Mouse (Mus musculus) lung, postnatal 36 days (tissue): ENCODE results near the gene Amh.
"Not testable (repeated sequence)": the region's sequence is repeated elsewhere in the genome, so short reads cannot be mapped to it uniquely, and the experiment has no call there.

ENCODE experiments used
- DNase-seq: peaks from one replicate; pipeline ENCODE4 v3.0.0; 2022; ENCODE audit warnings: mixed read lengths

Gene Amh

DNA sequence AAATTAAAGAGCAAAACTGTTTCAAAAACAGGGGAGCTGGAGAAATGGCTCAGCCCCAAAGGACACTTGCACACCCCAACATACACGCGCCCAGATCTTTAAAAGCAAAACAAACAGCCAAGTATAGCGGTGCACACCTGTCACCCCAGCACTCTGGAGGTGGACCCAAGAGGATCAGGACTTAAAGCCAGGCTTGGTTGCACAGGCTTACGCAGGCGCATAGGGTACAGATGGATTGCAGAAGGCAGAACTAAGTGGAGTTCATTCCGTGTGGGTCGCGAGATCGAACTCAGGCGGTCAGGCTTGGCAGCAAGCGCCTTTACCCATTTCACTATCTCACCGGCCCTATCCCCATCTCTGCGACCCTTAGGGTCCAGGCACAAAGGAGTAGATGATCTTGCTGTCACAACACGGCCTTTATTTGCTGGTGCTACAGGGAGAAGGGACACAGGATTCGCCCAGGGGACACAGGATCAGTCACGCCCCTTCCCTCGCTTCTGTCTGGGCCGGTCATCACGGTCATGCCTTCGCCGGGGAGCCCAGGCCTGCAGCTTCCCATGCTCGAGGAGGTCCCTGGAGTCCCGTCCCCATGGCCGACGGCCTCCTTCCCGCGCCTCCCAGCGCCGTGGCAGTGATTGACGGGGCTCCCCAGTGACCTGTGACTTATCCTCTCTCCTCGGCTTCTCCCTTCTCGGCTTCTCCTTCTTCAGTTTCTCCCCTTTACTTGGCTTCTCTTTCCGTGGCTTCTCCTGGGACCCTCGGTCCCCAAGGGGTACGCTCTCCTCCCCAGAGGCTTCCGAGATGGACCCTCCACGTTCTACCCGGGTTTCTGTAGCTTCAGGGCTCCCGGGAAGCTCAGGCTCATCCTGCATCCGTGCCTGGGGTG lies 3.3 kb downstream of the Amh start:
- DNase-seq, result no peak

DNA sequence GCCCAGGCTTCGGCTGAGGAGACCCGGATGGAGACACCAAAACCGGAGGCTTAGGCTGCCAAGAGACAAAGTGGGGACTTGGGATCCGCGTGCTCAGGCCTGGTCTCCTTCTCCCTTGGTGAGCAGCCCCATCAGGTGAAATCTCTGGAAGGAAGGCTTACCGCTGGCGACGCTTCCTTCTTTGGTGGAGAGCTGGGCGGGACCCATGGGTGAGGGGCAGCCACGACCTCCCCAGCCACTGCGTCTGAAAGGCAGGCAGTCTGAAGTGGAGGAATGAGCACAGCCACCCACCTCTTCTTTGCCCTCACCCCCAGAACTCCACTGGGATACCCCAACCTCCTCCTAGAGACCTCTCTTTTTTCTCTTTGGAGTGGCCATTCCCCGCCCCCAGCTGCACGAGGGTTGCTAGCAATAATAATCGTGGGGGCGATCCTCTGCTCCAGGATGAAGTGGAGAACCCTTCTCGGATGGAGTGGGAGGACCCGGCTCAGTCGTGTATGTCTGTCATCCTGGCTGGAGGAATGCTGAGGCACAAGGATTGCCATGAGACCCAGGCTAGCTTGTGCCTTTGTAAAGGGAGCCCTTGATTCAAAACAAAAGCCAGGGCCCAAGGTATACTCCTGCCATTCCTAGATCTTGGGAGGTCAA lies 4.1 kb downstream of the Amh start:
- DNase-seq, result no peak

DNA sequence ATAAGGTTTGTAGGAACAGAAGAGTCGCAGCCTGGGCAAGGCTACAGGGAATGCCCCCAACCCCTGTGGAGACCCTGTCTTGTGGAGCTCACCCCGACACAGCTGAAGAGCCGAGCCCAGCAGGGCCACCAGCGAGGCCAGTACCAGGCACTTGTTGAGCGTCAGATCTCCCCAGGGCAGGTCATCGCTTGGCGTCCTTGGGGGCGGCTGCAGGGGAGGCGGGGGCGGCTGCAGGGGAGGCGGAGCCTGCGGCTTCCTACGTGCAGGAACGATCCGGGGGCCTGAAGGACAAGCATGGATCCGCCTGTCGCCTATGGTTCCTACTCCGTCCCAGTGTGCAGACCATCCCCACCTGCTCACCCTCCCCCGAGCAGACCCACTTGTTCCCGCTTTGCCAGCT lies 5.0 kb downstream of the Amh start:
- no peak for DNase-seq

DNA sequence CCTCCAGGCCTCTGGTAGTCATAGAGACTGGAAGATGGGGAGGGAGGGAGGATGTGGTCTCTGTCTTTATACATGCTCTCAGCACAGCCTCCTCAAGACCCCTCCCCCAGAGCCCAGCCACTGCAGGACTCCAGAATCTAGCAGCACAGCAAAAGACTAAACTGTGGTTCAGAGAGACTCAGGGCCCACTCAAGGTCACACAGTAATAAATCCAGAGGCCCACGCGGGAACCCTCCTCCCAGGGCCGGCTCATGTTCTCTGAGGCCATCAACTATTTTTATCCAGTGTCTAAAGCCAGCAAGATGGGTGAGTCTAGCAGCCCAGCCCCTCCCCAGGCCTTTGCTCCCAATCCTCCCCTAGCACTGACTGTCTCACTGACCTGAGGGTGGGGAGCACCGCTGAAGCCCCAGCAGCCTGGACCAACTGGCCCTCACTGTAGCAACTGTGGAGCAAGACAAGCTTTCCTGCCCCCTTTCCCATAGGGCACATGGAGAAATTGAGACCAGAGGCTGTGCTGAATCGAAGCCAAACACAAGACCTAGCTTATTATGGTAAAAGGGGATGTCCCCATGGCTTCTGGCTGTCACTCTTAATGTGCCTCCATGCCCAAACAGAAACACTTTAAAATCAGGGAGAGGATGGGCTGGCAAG lies 7.5 kb downstream of the Amh start:
- DNase-seq, result no peak

DNA sequence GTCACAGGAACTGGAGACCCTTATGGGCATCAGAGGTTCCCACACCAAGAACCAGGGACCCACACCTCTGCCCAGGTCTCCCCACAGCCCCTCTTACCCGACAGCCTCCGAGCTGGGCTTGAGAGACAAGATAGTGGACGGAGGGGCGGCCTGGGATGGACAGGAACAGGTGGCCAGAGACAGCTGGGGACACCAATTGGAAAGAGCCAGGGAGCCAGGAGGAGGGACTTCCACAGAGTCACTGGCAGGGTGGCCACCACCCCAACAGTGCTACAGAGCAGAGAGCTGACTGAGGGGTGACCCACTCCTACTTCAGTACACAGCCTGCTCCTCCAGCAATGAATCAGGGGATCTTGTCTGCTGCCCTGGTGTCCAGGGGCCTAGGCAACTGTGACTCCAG lies 8.3 kb downstream of the Amh start, which contains the start of gene Jsrp1:
TSS of gene Jsrp1 (minus strand) at position 133 of the 400 bp plus-strand sequence.
- DNase-seq, result no peak

DNA sequence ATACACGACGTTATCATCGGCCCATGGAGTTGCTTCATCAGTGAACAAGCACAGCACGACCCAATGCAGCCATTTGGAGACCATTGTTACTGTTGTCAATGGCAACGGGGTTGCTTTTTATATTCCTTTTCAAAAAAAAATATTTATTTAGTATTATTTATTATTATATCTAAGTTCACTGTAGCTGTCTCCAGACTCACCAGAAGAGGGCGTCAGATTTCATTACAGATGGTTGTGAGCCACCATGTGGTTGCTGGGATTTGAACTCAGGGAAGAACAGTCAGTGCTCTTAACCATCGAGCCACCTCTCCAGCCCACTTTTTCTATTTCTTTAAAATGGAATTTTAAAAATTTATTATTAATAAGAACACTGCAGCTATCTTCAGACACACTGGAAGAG lies 9.8 kb downstream of the Amh start:
- no peak for DNase-seq

DNA sequence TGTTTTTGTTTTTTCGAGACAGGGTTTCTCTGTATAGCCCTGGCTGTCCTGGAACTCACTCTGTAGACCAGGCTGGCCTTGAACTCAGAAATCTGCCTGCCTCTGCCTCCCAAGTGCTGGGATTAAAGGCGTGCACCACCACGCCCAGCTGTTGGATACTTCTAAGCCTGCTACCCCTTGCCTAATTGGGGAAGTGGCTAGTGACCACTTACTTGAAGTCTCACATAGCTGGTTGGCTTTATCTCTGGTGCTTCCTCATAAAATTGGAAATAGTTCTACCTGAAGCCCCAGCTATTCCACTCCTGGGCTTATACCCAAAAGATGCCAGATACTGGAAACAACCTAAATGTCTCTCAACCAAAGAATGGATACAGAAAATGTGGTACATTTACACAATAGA lies 11.3 kb downstream of the Amh start:
- DNase-seq, result not testable (repeated sequence)

DNA sequence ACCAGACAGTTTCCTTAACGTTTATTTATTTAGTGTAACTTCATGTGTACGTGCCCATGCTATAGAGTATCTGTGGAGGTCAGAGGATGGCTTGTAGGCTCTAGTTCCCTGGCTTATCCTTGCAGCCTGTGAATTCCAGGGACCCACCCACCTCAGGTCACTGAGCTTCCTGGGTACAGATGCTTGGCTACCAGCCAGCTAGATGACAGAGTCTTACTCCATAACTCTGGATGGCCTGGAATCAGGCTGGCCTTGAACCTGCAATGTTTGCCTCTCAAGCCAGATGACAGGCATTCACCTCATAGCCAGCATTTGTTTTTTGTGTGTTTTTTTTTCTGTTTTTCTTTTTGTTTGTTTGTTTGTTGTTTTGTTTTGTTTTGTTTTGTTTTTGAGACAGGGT lies 12.1 kb downstream of the Amh start:
- no peak for DNase-seq

DNA sequence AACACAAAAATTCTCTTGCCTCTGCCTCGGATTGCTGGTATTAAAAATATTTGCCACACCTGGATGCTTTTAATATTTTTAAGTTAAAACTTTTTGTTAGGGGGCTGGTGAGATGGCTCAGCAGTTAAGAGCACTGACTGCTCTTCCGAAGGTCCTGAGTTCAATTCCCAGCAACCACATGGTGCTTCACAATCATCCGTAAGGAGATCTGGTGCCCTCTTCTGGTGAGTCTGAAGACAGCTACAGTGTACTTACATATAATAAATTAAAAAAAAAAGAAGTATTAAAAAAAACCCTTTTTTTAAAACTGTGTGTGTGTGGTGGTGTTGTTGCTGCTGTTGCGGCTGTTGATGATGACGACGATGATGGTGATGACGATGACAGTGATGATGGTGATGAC lies 12.9 kb downstream of the Amh start:
- not testable (repeated sequence) for DNase-seq

DNA sequence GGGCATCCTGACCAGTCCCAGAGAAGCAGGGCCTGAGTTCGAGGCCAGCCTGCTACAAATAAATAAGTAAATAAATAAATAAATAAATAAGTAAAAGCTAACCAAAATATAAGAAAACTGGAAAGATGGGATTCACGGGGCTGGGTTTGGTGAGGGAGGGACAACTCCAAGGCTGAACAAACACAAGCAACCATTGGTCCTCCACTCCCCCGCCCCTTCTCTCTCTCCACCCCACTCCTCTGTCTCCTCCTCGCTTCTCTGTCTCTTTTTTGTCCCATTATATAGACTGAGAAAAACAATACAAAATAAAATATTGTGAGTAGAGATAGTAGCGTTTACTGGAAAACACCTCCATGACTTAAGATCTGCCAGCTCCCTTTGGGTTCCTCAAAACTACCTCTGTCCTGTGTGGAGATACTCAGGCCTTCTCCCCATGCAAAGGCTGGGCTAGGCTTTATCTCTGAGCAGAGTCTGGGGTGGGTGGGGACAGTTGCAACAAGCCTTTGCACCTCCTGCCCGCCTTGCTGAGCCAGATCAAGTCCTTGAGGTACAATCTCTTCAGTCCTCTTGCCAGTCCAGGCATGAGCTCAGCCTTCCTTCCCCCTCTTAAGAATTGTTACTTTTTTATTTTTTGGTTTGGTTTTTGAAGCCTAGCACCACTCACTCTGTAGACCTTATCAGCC lies 13.7 kb downstream of the Amh start:
- no peak for DNase-seq

DNA sequence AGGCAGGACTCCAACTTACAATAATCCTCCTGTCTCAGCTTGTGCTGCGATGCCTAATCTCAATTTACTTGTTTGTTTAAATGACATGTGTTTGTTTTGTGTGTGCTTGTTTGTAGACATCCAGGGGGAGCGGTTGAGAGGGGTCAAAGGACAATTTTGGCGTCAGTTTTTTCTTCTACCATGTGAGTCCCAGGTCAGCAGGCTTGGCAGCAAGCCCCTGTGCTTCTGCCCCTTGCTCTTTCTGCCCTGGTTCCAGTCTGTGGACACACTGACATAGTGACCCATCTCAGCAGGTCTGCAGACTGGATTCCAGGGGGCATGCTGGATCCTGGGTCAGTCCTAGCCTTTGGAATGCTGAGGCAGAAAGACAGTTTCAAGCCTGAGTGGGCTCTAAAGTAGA lies 14.4 kb downstream of the Amh start:
- DNase-seq, result no peak

DNA sequence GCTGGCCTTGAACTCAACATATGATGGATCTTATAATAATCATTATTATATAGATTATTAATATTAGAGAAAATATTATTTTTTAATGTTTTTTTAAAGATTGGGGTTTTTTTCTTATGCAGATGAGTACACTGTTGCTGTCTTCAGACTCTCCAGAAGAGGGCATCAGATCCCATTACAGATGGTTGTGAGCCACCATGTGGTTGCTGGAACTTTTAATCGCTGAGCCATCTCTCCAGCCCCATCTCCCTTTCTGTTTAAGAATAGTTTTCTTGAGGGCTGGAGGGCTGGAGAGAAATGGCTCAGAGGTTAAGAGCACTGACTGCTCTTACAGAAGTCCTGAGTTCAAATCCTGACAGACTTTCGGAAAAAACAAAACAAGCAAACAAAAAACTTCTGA lies 16.9 kb downstream of the Amh start:
- DNase-seq, result peak; percentile 73

DNA sequence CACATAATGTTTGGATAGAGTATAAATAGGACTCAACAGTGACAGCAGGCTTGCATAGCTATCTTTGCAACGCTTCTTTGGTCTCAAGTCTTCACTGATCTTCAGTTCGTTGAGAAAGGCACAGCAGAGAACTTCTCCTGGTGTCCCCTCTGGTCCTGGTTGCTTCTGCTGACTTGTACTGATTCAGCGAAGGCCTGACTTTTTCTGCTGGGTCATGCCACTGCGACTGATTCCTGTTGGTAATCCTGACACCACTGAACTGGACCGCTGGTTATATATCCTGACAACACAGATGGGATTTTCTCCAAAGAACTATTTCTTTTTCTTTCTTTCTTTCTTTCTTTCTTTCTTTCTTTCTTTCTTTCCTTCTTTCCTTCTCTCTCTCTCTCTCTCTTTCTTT lies 17.5 kb downstream of the Amh start:
- no peak for DNase-seq

DNA sequence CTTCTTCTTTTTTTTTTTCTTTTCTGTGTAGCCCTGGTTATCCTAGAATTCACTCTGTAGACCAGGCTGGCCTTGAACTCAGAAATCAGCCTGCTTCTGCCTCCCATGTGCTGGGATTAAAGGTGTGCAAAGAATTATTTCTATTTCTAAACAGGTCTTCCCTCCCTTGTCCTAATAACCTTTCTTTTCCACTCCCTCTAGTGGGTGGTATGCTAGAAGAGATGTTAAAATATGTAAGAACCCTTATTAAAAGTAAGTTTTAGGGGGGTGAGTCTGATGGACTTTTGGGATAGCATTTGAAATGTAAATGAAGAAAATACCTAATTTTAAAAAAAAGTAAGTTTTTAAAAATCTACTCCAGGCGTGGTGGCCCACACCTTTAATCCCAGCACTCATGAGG lies 18.3 kb downstream of the Amh start:
- no peak for DNase-seq

DNA sequence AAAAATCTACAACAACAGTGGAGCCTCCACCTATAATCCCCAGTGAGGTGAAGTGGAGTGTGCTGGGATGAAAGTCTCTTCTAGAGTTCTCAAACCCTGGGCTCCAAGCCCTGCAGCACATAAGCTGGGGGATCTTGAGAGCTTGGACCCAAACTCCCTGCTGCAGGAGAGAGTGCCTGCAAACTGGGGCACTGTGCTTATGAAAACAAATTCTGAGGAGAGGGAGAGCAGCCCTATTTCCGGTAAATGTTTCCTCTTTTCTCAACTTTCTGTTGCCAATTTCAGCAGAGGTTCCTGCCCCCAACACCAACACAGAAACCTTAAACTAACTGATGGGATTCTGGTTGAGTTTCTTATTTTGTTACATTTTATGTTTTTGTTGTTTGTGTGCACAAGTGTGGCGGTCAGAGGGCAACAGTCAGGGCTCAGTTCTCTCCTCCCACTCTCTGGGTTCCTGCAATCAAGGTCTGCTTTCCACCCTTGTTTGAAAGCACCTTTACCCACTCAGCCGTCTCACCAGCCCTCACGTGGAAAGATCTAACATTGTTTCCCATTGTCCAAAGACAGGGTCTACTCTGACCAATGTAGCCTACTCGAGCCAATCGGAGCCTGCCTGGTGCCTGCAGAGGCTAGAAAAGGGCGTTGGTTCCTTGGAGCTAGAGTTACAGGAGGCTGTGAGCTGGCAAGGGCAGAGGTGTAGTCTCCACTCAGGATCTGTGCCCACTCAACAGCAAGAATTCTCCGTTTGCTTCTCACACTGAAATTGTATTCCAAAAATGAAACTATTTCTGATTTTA lies 19.0 kb downstream of the Amh start:
- no peak for DNase-seq

DNA sequence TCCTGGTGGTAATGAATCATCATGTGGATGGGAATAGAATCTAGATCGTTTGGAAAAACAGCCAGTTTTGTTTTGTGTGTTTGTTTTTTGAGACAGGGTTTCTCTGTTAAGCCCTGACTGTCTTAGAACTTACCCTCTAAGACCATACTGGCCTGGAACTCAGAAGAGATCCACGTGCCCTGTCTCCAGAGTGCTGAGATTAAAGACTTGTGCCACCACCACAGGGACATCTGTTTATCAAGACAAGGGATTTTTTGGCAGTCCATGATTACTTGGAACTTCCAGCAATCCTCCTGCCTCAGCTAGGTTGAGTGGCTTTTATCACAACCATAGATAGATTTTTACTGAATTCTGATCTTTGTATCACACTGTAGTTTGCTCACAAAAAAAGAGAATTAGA lies 19.8 kb downstream of the Amh start:
- no peak for DNase-seq

DNA sequence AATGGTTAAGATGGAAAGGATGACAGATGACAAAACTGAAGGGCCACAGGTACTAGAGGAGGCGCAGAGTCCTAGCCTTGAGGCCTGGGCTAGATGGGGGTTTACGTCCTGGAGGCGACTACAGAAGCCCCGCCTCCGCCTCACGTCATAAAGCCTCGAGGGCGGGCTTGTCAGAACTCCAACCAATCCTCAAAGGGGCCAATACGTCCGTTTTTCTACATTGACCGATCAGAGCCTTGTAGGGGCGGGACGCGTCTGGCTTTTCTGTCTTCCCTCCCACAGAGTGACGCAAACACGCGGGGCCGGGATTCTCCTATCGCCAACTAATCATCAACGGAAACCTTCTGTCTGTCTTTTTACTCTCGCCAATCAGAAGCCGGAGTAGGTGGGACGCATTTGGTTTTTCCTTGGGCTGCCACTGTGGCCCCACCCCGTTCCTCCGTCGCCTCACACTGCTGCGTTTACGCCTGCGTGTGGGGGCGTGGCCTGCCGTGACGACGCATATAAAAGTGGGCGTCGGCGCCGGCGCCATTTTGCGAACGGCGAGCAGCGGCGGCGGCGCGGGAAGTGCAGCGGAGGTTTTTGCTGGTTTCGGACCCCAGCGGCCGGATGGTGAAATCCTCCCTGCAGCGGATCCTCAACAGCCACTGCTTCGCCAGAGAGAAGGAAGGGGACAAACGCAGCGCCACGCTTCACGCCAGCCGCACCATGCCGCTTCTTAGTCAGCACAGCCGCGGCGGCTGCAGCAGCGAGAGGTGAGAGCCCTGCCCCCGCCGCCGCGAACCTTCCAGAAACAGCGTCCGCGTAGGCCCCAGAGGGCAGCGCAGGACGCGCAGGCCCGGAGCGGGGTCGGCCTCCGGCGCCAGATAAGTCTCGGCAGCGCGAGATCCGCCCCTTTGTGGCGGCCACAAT lies 21.4 kb downstream of the Amh start, which contains the start of gene Oaz1:
TSS of gene Oaz1 (plus strand) at position 506 of the 912 bp plus-strand sequence.
- peak; percentile 100 for DNase-seq

DNA sequence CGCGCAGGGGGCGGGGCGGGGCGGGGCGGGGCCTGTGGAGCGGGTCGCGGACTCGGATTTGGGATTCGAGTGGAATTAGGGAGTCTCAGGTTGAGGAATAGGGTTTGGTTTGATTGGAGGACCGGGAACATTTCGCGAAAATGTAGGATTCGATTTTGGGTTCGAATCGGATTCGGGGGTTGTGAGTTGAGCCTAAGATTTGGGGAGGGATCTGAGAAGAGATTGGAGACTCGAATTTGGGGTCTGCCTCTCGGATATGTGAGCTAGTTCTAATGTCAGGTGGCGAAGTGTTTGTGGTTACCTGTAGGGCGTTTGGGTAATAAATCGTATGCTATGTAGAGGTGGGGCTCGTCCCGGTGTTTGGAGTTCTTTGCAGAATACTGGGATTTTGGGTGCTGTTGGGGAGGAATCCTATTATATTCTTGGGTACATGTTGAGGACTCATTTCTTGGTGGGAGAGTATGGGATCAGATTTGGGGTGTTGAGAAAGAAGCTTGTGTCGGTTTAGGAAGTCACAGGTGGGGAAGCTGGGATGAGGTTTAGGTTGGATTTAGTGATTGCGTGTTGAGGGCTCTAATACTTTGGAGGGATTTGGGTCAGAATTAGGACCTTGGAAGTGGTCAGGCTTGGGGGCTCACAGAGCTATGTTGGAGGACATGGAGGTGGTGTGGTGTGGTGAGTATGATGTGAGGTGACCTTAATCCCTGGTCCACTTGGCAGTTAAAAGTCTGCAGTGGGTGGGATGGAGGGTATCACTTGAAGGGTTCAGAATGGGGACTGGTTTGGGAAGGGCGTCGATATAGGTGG lies 22.2 kb downstream of the Amh start:
- no peak for DNase-seq

DNA sequence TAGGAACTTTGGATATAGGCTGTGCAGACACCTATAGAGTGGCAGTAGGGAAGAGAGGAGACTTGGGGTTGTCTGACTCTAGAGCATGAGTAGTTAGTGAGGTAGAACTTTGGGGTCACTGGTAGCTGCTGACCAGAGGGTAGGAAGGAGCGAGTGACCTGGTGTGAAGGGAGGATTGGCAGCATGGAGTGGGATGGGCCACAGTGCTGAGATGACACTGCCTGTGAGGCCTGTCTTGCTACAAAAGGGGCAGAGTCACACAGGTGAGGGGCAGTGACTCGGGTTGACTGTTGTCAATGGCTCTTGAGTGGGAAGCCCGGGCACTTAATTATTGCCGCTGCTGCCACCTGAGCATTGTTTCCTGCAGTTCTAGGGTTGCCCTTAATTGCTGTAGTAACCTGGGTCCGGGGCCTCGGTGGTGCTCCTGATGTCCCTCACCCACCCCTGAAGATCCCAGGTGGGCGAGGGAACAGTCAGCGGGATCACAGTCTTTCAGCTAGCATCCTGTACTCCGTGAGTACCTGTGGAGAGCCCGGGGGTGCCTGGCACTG lies 22.9 kb downstream of the Amh start:
- DNase-seq, result no peak

DNA sequence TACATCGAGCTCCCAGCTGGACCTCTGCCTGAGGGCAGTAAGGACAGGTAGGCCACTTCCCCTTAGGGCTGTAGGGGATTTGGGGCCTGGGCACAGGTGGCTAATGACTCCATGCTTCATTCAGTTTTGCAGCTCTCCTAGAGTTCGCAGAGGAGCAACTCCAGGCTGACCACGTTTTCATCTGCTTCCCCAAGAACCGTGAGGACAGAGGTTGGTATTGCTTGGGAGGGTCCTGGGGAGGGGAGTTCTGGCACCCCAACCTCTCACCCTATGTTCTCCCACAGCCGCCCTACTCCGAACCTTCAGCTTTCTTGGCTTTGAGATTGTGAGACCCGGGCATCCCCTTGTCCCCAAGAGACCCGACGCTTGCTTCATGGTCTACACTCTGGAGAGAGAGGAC lies 23.5 kb downstream of the Amh start:
- DNase-seq, result not testable (repeated sequence)
